Mouse (Mus musculus): ENCODE results near the gene Bora. TPM values are rescaled to one million over a fixed set of nuclear protein-coding genes. Genes with fewer than 3 reads are reported as not detected.
A peak's percentile ranks its signal among the peaks of the same experiment; 100 is the strongest.
"Not testable (repeated sequence)": the region's sequence is repeated elsewhere in the genome, so short reads cannot be mapped to it uniquely, and the experiment has no call there.

Gene Bora
- polyA plus RNA-seq, 1 experiment from 2014 or later, result 53.5 TPM

DNA sequence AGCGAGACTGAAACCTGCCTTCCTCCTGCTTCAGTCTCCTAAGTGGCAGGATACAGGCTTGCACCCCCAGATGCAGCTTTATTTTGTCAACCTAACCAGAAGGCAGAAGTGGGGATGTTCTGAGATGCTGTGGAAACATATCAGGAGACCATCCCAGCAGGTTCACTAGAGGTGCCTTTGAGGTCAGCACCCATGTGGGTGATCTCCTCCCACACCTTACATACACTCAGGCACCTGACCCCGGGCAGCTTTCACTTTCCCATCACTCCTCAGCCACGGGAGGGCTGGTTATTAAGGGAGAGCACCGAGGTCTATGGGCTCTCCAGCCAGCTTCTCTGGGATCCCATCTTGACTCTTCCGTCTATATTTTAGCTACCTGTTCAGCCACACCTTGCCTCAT, 13.4 kb upstream of the Bora start:
- Histone ChIP-seq H3K4me2 (ENCODE audit: low read depth, low read length) (no peak overlapping the region), H3K4me1 (ENCODE audit: control insufficient read depth, insufficient read depth, low read length) (no peaks in the 10 kb centered on the region), H3K27ac (ENCODE audit: low read length) (no peak overlapping the region), H3K9ac (ENCODE audit: low read length) (no peak overlapping the region), H3K36me3 (ENCODE audit: control insufficient read depth, insufficient read depth, low read length) (peaks cover 9% of the 10 kb centered on the region), H3K27me3 (ENCODE audit: control insufficient read depth, insufficient read depth, low read length) (no peaks in the 10 kb centered on the region), H3K9me3 (replicated peaks; ENCODE audit: control insufficient read depth, low read length) (no peaks in the 10 kb centered on the region), H3K4me3 (replicated peaks; ENCODE audit: low read length) (no peak overlapping the region)
- WGBS, result 75% methylated on average over 5 of the region's 5 CpGs
- no peak for ATAC-seq (ENCODE audit: insufficient read depth, low FRiP score)

DNA sequence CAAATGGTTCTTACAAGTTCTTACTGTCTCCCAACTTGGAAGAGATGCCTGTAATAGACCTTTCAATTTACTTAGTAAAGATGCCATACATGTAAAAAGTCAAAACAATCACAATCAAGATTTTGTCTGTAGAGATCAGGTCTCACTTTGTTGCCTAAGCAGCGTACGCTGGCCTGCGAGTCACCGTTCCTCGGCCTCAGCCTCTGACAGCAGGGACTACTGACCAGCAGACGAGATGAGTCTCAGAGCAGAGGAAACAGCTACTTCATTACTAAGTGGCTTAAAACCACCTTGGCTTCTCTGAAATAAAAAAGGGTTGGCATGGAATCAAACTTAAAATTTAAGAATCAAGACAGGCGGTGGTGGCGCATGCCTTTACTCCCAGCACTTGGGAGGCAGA, 11.2 kb upstream of the Bora start:
- WGBS, result 92% methylated on average over 8 of the region's 8 CpGs
- H3K27ac ChIP-seq (ENCODE audit: low read length); H3K4me3 ChIP-seq (replicated peaks; ENCODE audit: low read length); H3K4me2 ChIP-seq (ENCODE audit: low read depth, low read length); H3K9me3 ChIP-seq (replicated peaks; ENCODE audit: control insufficient read depth, low read length); H3K9ac ChIP-seq (ENCODE audit: low read length); H3K27me3 ChIP-seq (ENCODE audit: control insufficient read depth, insufficient read depth, low read length); ATAC-seq (ENCODE audit: insufficient read depth, low FRiP score); H3K4me1 ChIP-seq (ENCODE audit: control insufficient read depth, insufficient read depth, low read length): not testable (repeated sequence)
- H3K36me3 ChIP-seq (ENCODE audit: control insufficient read depth, insufficient read depth, low read length), result peaks cover 12% of the 10 kb centered on the region

DNA sequence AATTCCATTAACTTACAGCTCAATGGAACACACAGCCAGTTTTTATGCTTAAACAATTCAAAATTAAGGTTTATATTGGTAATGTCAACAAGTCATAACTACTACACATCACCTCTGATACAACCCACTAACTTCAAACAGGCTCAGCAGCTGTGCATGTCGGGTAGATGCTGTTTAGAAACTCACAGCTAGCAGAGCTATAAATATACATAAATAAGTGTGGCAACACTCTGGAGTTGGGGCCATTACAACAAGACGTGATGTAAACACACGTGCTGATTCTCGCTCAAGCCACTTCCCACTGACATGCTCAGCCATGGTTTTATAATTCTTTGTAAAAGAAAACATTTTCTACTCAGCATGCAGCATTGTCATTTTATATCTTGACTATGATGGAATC, 10.0 kb upstream of the Bora start:
- no peaks in the 10 kb centered on the region for H3K4me1 ChIP-seq (ENCODE audit: control insufficient read depth, insufficient read depth, low read length)
- no peak overlapping the region for H3K27ac ChIP-seq (ENCODE audit: low read length)
- no peak overlapping the region for H3K4me3 ChIP-seq (replicated peaks; ENCODE audit: low read length)
- WGBS, result 59% methylated on average over 4 of the region's 4 CpGs
- H3K27me3 ChIP-seq (ENCODE audit: control insufficient read depth, insufficient read depth, low read length), result no peaks in the 10 kb centered on the region
- peaks cover 12% of the 10 kb centered on the region for H3K36me3 ChIP-seq (ENCODE audit: control insufficient read depth, insufficient read depth, low read length)
- no peak for ATAC-seq (ENCODE audit: insufficient read depth, low FRiP score)
- no peak overlapping the region for H3K9ac ChIP-seq (ENCODE audit: low read length)
- no peak overlapping the region for H3K4me2 ChIP-seq (ENCODE audit: low read depth, low read length)
- H3K9me3 ChIP-seq (replicated peaks; ENCODE audit: control insufficient read depth, low read length), result no peaks in the 10 kb centered on the region

DNA sequence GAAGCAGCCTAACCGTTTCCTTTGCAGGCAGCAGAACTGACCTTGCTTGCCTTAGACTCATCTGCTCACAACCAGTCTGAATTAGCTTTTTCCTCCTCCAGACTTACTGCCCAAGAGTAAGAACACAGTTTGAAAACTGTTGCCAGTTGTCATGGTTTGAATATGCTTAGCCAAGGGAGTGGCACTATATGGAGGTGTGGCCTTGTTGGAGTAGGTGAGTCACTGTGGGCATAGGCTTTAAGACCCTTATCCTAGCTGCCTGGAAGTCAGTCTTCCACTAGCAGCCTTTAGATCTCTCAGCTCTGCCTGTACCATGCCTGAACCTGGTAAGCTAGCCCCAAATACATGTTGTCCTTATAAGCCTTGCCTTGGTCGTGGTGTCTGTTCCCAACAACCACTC, 8.3 kb upstream of the Bora start:
- no peak overlapping the region for H3K4me3 ChIP-seq (replicated peaks; ENCODE audit: low read length)
- no peak overlapping the region for H3K4me2 ChIP-seq (ENCODE audit: low read depth, low read length)
- H3K9me3 ChIP-seq (replicated peaks; ENCODE audit: control insufficient read depth, low read length), result no peaks in the 10 kb centered on the region
- no peak overlapping the region for H3K9ac ChIP-seq (ENCODE audit: low read length)
- H3K36me3 ChIP-seq (ENCODE audit: control insufficient read depth, insufficient read depth, low read length), result peaks cover 12% of the 10 kb centered on the region; the same call in 1 of the 2 replicates
- ATAC-seq (ENCODE audit: insufficient read depth, low FRiP score), result peak; percentile 79; the same call in 1 of the 2 replicates
- WGBS, result 82% methylated on average over 2 of the region's 2 CpGs
- H3K27me3 ChIP-seq (ENCODE audit: control insufficient read depth, insufficient read depth, low read length), result no peaks in the 10 kb centered on the region
- peaks cover 5% of the 10 kb centered on the region for H3K4me1 ChIP-seq (ENCODE audit: control insufficient read depth, insufficient read depth, low read length)
- no peak overlapping the region for H3K27ac ChIP-seq (ENCODE audit: low read length)

DNA sequence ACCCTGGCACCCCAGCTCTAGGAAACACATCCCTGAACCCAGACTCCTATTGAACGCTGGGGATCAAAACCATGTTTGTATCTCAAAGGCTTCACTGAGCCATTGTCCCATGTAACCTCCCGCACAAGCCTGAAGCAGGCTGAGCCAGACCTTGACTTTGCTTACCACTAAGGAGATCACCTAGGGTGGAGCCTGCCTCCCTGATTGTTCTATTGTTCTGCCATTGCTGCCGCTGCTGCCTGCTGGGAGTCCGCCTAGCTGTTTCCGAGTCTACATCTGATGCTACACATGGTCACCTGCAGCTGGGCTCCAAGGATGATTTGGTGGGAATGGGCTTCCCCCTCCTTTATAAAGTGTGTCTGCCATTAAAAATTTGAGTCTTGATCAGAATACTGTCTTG, 6.7 kb upstream of the Bora start:
- not testable (repeated sequence) for ATAC-seq (ENCODE audit: insufficient read depth, low FRiP score); H3K9me3 ChIP-seq (replicated peaks; ENCODE audit: control insufficient read depth, low read length); H3K9ac ChIP-seq (ENCODE audit: low read length); H3K4me2 ChIP-seq (ENCODE audit: low read depth, low read length); H3K27me3 ChIP-seq (ENCODE audit: control insufficient read depth, insufficient read depth, low read length); H3K4me3 ChIP-seq (replicated peaks; ENCODE audit: low read length); H3K36me3 ChIP-seq (ENCODE audit: control insufficient read depth, insufficient read depth, low read length); H3K27ac ChIP-seq (ENCODE audit: low read length)
- peaks cover 12% of the 10 kb centered on the region for H3K4me1 ChIP-seq (ENCODE audit: control insufficient read depth, insufficient read depth, low read length)
- WGBS, result 61% methylated on average over 5 of the region's 5 CpGs

DNA sequence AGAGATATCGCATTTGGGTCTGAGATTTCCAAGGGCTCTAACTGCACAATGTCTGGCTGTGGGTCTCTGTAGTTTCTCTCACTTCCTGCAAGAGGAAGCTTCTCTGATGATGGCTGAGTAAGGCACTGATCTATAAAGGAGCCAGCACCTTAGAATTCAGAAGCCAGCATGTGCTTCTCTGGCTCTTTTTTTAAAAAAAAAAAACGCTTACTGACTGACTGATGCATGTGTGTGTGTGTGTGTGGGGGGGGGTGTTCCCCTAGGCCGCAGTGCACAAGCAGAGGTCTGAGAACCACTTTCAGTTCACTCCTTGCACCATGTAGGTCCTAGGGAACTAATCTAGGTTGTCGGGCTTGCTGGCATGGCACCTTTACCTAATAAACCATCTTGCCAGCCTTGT, 4.6 kb upstream of the Bora start:
- no peak overlapping the region for H3K4me2 ChIP-seq (ENCODE audit: low read depth, low read length)

DNA sequence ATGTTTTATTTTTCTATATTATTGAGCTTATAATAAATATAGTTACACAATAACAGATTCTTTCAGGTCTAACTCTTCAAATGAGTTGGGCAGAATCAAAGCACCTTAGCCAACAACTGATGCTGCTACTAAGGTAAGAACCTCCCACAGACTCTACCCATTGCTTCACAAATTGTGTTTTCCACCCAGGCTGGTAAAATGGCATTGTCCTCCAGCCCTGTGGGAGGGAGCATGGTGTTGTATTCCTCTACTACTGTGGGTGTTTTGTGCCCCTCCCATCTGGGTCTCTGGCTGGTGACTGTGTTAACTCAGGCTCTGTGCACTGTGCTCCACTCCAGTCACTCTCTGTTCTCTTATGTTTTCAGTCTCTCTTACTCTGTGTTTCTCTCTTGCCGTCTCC, 2.5 kb upstream of the Bora start:
- Histone ChIP-seq H3K4me1 (ENCODE audit: control insufficient read depth, insufficient read depth, low read length) (peaks cover 20% of the 10 kb centered on the region), H3K36me3 (ENCODE audit: control insufficient read depth, insufficient read depth, low read length) (peaks cover 3% of the 10 kb centered on the region; the same call in 1 of the 2 replicates), H3K9ac (ENCODE audit: low read length) (no peak overlapping the region), H3K4me2 (ENCODE audit: low read depth, low read length) (no peak overlapping the region), H3K9me3 (replicated peaks; ENCODE audit: control insufficient read depth, low read length) (no peaks in the 10 kb centered on the region), H3K4me3 (replicated peaks; ENCODE audit: low read length) (no peak overlapping the region), H3K27ac (ENCODE audit: low read length) (no peak overlapping the region), H3K27me3 (ENCODE audit: control insufficient read depth, insufficient read depth, low read length) (no peaks in the 10 kb centered on the region)
- WGBS, result 64% methylated on average over 1 of the region's 1 CpGs
- no peak for ATAC-seq (ENCODE audit: insufficient read depth, low FRiP score)

More for the DNA sequence above, 4.6 kb upstream of the Bora start:
- H3K9me3 ChIP-seq (replicated peaks; ENCODE audit: control insufficient read depth, low read length), result no peaks in the 10 kb centered on the region
- H3K27me3 ChIP-seq (ENCODE audit: control insufficient read depth, insufficient read depth, low read length), result no peaks in the 10 kb centered on the region
- H3K27ac ChIP-seq (ENCODE audit: low read length), result no peak overlapping the region
- H3K4me1 ChIP-seq (ENCODE audit: control insufficient read depth, insufficient read depth, low read length), result peaks cover 17% of the 10 kb centered on the region
- H3K9ac ChIP-seq (ENCODE audit: low read length), result no peak overlapping the region
- H3K36me3 ChIP-seq (ENCODE audit: control insufficient read depth, insufficient read depth, low read length), result peaks cover 3% of the 10 kb centered on the region; the same call in 1 of the 2 replicates
- ATAC-seq (ENCODE audit: insufficient read depth, low FRiP score), result no peak
- no peak overlapping the region for H3K4me3 ChIP-seq (replicated peaks; ENCODE audit: low read length)
- WGBS, result 69% methylated on average over 4 of the region's 4 CpGs

DNA sequence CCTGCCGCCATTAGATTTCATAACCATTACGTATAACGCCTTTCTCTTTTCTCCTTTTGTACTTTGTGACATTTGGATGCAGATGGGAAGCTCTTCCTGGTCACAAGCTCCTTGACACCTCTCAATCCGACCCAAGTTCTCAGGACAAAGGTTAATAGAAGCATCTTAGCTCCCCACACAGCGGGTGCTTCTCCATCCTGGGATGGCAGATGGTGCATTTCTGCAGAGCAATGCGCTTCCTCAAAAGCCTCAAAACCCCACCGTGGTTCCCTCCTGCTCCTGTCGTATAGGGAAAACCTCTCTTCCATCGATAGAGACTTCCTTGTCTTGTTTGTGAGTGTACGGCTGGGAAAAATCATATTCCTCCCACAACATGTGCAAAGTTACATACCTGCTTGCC, 1.9 kb upstream of the Bora start:
- H3K4me3 ChIP-seq (replicated peaks; ENCODE audit: low read length), result peak overlapping the region; percentile 99
- H3K9me3 ChIP-seq (replicated peaks; ENCODE audit: control insufficient read depth, low read length), result no peaks in the 10 kb centered on the region
- H3K4me2 ChIP-seq (ENCODE audit: low read depth, low read length), result peak overlapping the region; percentile 56
- ATAC-seq (ENCODE audit: insufficient read depth, low FRiP score), result no peak
- peak overlapping the region; percentile 39; the same call in 1 of the 2 replicates for H3K9ac ChIP-seq (ENCODE audit: low read length)
- H3K36me3 ChIP-seq (ENCODE audit: control insufficient read depth, insufficient read depth, low read length), result peaks cover 1% of the 10 kb centered on the region; the same call in 1 of the 2 replicates
- H3K27ac ChIP-seq (ENCODE audit: low read length), result no peak overlapping the region
- H3K4me1 ChIP-seq (ENCODE audit: control insufficient read depth, insufficient read depth, low read length), result peaks cover 25% of the 10 kb centered on the region
- H3K27me3 ChIP-seq (ENCODE audit: control insufficient read depth, insufficient read depth, low read length), result no peaks in the 10 kb centered on the region
- 39% methylated on average over 10 of the region's 10 CpGs for WGBS

DNA sequence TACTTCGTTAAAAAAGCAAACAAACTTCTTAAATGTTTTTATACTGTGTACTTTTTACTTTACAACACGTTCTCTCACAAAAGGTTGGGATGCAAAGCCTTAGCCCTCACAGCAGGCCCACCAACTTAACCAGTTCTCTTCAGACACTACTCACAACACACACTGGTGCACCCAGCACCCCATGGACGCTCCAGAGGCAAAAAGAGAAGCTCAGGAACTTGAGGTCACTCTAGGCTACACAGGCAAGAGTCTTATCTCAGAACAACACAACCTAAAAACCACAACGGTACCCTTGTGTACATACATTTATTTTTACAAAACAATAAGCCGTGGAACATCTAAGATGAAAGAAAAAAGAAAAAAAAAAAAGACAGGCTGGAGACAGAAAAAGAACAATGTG, 1.3 kb upstream of the Bora start:
- peaks cover 25% of the 10 kb centered on the region for H3K4me1 ChIP-seq (ENCODE audit: control insufficient read depth, insufficient read depth, low read length)
- ATAC-seq (ENCODE audit: insufficient read depth, low FRiP score), result no peak
- H3K9ac ChIP-seq (ENCODE audit: low read length), result peak overlapping the region; percentile 93
- WGBS, result 7% methylated on average over 5 of the region's 5 CpGs
- H3K27me3 ChIP-seq (ENCODE audit: control insufficient read depth, insufficient read depth, low read length), result no peaks in the 10 kb centered on the region
- peak overlapping the region; percentile 99 for H3K4me3 ChIP-seq (replicated peaks; ENCODE audit: low read length)
- no peaks in the 10 kb centered on the region for H3K9me3 ChIP-seq (replicated peaks; ENCODE audit: control insufficient read depth, low read length)
- no peak overlapping the region for H3K27ac ChIP-seq (ENCODE audit: low read length)
- H3K4me2 ChIP-seq (ENCODE audit: low read depth, low read length), result peak overlapping the region; percentile 56
- no peaks in the 10 kb centered on the region for H3K36me3 ChIP-seq (ENCODE audit: control insufficient read depth, insufficient read depth, low read length)
